Mouse (Mus musculus) brown adipose tissue, adult 24 weeks (tissue): ENCODE data around the gene Adamts16. TPM values are rescaled to one million over a fixed set of nuclear protein-coding genes. Genes with fewer than 3 reads are reported as not detected.

ENCODE experiments used
- H3K27ac ChIP-seq: fragments of 200-500 bp; replicated peaks from 2 replicates; pipeline ENCODE4 v1.5.1; 2012; ENCODE audit warnings: low read depth, mild to moderate bottlenecking, low read length
- H3K4me1 ChIP-seq: fragments of 200-500 bp; 2 replicates; pipeline ENCODE4 v1.6.1; 2012; ENCODE audit warnings: low read length, mixed read lengths; ENCODE audit not compliant: control insufficient read depth, insufficient read depth, insufficient read length
- H3K4me3 ChIP-seq: fragments of 200-500 bp; 2 replicates; pipeline ENCODE4 v1.5.1; 2012; ENCODE audit warnings: low read depth, mild to moderate bottlenecking, low read length, moderate library complexity; ENCODE audit not compliant: insufficient read depth
- polyA plus RNA-seq: library from polyadenylated mRNA; stranded (reverse); fragments of >200 nt; gene quantifications from 2 replicates; pipeline ENCODE4 v1.2.4, GENCODE M21; 2012; ENCODE audit not compliant: missing spikeins, insufficient read depth, insufficient read length

Gene Adamts16
- polyA plus RNA-seq, 1 experiment, result 0.63 TPM

- H3K4me3 ChIP-seq, result no peak overlapping the region
- H3K4me1 ChIP-seq, result no peaks in the 10 kb centered on the region
- no peak overlapping the region for H3K27ac ChIP-seq
These were observed 20.7 kb upstream of the Adamts16 start for GRCm38 (mm10) chr13:70862162-70862908.

DNA sequence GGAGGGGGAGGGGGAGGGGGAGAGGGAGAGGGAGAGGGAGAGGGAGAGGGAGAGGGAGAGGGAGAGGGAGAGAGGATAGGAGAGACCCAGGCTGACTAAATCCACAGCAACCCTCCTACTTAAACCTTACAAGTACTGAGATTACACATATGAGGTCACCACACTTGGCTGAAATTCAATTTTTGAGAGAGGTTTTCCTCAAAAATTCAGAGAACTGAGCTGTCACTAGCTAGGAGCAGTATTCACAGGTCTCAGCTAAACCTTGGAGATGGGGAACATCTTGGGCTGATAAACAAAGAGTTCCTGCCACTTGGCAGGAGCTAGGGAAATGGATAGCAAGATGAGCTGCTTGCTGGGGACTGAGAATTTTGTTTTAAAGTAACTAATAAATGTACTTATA is 12.0 kb upstream of the Adamts16 start:
- Histone ChIP-seq H3K4me1 (no peaks in the 10 kb centered on the region), H3K27ac (no peak overlapping the region), H3K4me3 (no peak overlapping the region)

- H3K27ac ChIP-seq, result no peak overlapping the region
- H3K4me3 ChIP-seq, result no peak overlapping the region
- no peaks in the 10 kb centered on the region for H3K4me1 ChIP-seq
These were observed 5.3 kb upstream of the Adamts16 start for GRCm38 (mm10) chr13:70846933-70847332.

DNA sequence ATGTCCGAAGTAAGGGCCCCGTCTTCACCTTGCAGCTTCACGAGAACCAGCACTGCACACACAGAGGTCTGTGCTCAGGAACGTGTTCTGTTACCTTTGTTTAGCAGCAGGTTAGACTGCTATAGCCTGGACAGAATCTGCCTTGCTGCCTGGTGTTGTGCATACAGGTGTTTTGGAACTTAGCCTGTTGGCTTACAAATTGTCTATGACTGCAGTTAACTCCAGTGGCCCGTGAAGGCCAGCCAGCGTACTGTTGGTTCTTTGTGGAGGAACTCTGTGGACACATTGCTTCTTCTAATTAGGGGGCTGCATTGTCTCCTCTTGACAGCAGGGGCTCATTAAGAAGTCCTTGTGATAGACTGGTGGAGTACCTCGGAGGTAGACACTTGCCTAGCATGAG is 3.9 kb upstream of the Adamts16 start:
- no peak overlapping the region for H3K27ac ChIP-seq
- H3K4me3 ChIP-seq, result no peak overlapping the region
- no peaks in the 10 kb centered on the region for H3K4me1 ChIP-seq

DNA sequence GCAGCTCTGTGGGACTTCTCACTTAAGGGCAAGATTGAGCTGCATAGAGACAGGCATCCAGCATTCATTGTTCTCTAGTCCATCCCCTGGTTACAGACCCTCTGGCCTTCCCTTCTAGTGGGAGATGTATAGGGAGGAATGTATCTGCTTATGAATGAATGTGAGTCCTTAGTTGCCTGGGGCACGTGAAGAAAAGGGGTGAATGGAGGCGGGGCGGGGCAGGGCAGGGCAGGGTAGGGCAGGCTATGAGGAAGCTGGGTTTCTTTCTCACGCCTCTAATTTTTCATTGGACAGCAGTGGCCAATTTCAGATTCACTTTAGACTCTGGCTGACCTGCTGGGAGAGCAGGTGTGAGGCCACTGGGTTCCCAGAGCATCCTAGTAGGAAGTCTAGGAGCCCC is 515 bp upstream of the Adamts16 start:
- Histone ChIP-seq H3K4me1 (no peaks in the 10 kb centered on the region), H3K27ac (no peak overlapping the region), H3K4me3 (no peak overlapping the region)

- no peak overlapping the region for H3K4me3 ChIP-seq
- no peaks in the 10 kb centered on the region for H3K4me1 ChIP-seq
- H3K27ac ChIP-seq, result no peak overlapping the region
These were observed 1.4 kb downstream of the Adamts16 start for GRCm38 (mm10) chr13:70840161-70840560.

DNA sequence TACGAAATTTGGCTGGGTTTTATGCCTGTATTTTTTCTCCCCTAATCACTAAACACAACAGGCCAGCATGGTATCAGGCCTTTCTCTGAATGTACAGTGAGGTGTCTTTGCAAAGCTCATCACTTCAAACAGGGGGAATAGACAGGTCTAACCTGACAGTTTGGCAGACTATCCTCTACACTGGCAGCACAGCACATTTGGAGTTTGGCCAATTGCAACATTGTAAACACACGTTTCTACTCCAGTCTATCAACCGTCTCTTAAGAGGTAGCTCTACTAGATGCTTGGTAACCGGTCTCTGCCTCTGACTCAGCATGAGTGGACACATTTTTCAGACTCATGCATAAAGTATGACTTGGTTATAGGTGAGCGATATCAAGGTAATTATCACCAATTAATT is 4.0 kb downstream of the Adamts16 start:
- Histone ChIP-seq H3K4me3 (no peak overlapping the region), H3K27ac (no peak overlapping the region), H3K4me1 (no peaks in the 10 kb centered on the region)

- Histone ChIP-seq H3K4me1 (no peaks in the 10 kb centered on the region), H3K4me3 (no peak overlapping the region), H3K27ac (no peak overlapping the region)
These were observed 5.4 kb downstream of the Adamts16 start for GRCm38 (mm10) chr13:70836246-70836645.

GRCm38 (mm10) chr13:70832593-70833138 is 8.9 kb downstream of the Adamts16 start:
- Histone ChIP-seq H3K27ac (no peak overlapping the region), H3K4me3 (no peak overlapping the region), H3K4me1 (no peaks in the 10 kb centered on the region)

GRCm38 (mm10) chr13:70831041-70831440 is 10.6 kb downstream of the Adamts16 start:
- no peaks in the 10 kb centered on the region for H3K4me1 ChIP-seq
- H3K4me3 ChIP-seq, result no peak overlapping the region
- H3K27ac ChIP-seq, result no peak overlapping the region

DNA sequence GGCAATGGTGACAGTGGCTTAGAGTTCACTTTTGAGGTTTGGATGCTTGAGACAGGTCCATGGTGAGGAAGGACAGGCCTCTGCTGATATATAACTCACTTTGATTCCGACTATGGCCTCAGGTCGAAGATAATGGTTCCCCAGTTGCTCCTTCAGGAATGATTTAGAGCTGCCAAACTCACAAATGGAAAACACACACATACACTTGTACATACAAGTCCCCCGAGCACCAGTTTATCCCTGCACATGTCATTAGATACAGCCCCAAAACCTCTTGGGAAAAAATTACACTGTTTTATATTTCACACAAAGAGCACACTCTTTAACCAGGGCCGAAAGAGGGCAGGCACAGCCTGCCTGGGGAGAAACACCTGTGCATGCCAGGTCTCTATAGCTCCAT is 14.1 kb downstream of the Adamts16 start:
- Histone ChIP-seq H3K27ac (no peak overlapping the region), H3K4me1 (no peaks in the 10 kb centered on the region), H3K4me3 (no peak overlapping the region)

- Histone ChIP-seq H3K4me3 (no peak overlapping the region), H3K4me1 (no peaks in the 10 kb centered on the region), H3K27ac (no peak overlapping the region)
These were observed 16.3 kb downstream of the Adamts16 start for GRCm38 (mm10) chr13:70825265-70825664.

DNA sequence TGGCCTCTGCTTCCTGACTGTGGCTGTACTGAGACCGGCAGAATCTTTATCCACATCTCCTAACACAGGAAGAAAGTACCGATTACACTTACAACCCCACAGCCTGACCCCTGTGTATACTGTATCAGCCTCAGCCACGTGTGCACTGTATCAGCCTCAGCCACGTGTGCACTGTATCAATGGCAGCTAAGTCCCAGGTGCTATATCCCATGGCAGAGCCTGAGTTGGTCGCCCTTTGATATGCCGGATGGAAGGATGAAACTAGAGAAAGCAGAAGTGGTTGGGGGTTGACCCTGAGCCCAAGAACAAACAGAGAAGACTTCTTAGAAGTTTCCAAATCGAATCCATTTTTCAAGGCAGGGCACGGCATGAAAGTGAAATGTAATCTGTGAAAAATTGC is 17.9 kb downstream of the Adamts16 start:
- no peaks in the 10 kb centered on the region for H3K4me1 ChIP-seq
- H3K27ac ChIP-seq, result no peak overlapping the region
- no peak overlapping the region for H3K4me3 ChIP-seq

- Histone ChIP-seq H3K27ac (no peak overlapping the region), H3K4me3 (no peak overlapping the region), H3K4me1 (no peaks in the 10 kb centered on the region)
These were observed 22.6 kb downstream of the Adamts16 start for GRCm38 (mm10) chr13:70818982-70819381.

- Histone ChIP-seq H3K4me3 (no peak overlapping the region), H3K4me1 (no peaks in the 10 kb centered on the region), H3K27ac (no peak overlapping the region)
These were observed 27.2 kb downstream of the Adamts16 start for GRCm38 (mm10) chr13:70814423-70814822.

DNA sequence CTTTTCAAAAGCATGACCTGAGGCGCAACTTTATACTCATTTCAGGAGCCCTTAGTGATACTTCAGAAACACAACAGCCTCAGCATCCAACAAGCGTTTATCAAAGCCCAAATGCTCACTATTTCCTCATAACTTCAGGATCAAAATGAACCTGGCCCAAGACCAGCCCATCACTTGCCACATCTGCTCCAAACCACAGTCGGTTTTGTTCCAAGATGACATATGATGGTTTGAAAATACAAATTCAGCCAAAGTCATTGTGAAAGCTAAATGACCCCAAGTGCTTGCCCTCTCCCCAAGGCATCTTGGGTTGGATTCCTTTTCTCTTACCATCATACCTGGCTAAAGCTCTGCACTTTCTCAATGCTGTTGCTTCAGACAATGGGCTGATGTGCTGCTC is 36.1 kb downstream of the Adamts16 start:
- Histone ChIP-seq H3K4me3 (no peak overlapping the region), H3K27ac (no peak overlapping the region), H3K4me1 (no peaks in the 10 kb centered on the region)
